Mouse (Mus musculus): ENCODE measurements at regions not wholly inside any gene's neighbourhood (a gene's known extent, or its start where the extent isn't known, plus 50 kb on each side); places are given as distances from the start of the nearest gene placed in this dataset.
"Not testable (repeated sequence)": the region's sequence is repeated elsewhere in the genome, so short reads cannot be mapped to it uniquely, and the experiment has no call there.

DNA sequence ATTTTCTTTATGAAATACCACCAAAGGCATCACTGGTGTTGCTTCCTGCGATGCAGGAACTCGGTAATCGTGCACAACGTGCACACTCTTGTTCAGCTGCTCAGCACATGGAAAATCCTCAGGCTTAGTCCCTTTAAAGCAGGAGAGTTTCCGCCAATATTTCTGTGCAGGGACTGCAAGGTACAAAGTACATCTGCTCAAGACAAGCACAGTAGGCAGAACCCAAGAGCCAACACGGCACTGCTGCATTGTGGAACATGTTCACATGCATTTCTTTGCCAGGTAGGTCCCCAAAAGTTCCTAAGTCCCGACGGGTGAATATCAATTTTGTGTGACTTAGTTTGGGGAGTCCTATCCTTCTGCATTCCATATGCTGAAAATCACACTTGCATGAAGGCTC, 808.0 kb upstream of the Pou3f3 start:
- no peak for DNase-seq (ENCODE audit: low read depth)

DNA sequence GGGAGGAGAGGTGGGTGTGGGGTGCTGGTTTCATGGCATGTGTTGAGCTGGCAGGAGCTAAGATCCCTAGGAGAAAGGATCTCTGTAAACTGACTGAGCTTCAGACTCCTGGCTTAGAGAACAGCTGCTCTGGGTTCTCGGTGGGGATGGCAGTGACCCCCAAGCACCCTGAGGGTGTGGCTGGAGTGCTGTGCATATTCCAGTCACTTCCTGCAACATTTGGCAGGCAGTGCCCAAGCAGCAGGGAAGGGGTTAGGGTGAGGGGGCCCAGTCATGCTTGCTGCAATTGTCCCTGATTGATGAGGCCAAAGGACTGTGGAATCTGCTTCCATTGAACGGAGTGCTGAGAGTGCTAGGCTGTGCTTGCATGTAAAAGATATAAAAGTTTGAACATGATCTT, 807.4 kb upstream of the Pou3f3 start:
- no peak for DNase-seq (ENCODE audit: low read depth)

DNA sequence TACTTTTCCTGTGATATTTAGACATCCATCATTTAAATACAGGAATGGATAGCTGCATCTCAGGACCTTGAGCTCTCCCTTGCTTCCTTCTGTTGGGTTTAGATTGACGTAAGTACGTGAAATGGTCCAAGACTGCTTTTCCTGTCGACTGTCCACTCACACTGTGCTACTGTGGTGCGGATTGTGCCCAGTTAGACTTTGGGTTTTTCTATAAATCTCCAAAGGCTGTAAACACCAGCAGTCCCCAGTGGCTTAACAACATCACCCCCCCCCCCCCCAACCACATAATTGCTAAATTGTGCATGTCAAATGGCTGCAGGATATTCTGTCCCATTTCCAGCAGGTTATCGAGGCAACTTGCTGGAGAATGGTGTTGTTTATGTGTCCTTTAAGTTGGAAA, 806.6 kb upstream of the Pou3f3 start:
- no peak for DNase-seq (ENCODE audit: low read depth)

DNA sequence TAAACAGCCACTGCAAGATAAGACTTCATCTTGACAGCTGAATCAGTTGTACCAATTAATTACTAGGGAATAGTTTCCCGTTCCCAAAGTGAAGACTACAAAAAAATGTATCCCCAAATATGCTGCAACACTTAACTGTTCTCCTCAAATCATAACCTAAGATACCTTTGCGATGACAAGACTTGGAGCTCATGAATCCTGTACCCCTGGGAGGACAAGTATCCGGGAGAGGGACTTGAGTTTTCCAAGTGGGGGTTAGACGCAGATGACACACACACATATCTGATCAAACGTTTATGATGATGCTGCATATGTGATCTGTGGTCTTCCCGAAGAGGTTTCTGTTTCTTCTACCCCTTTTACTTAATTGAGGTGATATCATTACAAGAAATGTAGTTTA, 805.6 kb upstream of the Pou3f3 start:
- no peak for DNase-seq (ENCODE audit: low read depth)

DNA sequence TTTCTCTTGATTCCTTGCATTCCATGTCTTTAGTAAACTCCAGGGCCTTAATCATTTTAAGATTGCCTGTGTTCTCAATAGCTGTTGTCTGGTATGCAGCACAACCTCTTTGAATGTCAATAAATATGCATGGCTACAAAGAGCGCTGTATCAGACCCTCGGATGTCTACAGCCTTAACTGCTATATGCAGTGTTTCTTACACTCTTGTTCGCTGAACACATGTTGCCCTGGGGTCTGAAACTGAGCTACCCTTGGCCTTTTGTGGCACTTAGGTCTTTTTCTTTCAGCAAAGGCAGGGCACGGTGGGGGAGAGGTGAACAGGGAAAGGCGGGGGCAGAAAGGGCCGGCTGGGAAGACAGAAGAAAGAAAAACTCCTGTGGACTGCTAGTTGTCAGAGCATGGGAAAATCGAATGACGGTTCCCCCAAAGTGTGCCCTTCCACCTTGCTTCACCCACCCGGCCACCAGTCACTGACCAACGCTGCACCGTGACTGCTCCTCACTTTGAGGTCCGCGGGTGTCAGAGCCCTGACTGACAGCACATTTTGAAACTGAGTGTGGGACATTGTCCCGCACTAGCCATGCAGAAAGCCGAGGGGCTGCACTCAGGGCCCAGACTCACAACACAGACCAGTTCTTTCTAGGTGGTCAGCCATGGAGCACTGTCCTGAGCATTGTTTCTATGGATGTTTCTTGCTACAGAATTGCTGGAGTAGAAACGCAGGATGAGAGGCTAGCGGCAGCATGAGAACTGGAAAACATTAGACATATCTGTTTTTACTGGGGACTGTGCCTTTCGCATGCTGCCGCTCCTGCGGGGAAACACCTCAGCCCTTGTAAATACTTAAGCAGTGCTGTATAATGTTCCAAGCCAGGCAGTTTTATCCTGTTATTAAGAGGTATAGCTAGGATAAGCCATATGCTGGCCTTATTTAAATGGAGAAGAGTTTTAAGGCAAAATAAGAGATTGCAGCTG, 804.6 kb upstream of the Pou3f3 start:
- DNase-seq (ENCODE audit: low read depth): no peak

DNA sequence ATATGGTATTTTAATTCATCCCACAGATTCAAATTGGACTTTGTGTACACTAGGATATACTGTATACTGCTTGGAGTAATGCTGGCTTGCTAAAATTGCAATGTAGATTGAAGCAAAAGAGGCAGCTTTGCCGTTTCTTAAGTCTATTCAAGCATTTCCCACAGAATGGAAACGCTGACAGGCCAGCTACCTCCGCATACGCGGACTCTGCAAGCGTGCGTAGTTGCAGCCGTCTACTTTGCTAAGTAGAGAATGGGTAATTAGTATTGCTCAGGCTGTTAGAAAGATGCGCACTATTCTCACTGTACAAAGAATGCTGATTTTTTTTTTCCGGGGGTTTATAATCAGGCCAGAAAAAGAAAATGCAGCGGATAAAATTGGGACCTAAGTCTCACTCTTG, 803.8 kb upstream of the Pou3f3 start:
- DNase-seq (ENCODE audit: low read depth): no peak

DNA sequence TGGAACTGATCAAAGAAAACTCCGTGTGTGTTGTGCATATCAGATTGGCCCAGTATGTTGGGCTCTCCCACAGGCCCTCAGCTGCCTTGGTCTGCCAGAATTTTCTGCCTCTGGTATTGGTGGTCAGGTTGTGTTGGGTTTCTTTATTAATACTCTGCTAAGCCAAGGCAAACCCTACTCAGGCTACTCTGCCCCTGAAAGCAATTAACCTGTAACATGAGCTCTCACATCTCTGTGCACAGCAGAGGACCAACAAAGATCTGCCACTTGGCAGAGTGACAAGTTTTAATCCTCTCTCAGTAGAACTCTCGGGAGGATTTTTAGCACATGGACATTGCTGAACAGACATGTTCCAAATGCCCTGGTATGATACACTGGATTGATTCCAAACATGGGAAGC, 803.2 kb upstream of the Pou3f3 start:
- no peak for DNase-seq (ENCODE audit: low read depth)

DNA sequence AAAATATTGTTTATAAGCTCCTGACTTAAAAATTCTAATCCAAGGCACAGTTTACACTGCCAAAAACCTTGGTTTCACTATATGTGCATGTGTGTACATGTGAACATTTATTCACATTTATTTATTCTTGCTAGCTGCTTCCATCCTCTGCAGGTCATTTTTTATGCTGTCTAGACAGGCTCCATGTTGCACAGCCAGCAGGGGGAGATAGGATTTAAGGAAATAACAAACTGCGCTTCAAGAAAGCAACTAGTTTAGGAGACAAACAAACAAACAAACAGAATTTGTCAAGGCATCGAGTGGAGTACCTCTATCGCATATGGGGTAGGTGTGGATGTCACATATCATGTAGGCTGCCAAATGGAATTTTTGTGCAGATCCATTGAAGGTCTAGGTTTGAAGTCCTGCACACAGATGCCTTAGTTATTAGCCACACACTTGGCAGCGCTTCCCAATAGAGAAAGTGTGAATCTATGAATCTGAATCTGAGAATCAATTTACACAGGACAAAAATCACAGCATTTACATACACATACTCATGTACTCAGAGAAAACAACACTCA, 797.7 kb upstream of the Pou3f3 start:
- no peak for DNase-seq (ENCODE audit: low read depth)

DNA sequence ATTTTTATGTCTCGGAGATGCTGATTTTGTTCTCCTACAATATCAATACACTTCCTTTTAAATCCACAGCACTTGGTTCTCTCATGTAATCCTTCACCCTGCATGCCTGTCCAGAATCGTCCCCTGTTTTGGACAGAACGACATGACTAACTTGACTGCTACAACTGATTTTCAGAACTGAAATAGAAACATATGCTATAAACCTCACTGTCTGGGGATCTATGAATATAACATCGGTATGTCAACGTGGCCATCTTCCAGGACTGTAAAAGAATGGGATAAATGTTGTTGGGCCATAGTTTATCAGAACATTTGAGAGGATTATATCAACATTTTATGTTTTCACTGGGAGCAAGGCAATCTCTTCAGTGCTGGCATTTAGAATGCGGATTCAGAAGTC, 795.2 kb upstream of the Pou3f3 start:
- no peak for DNase-seq (ENCODE audit: low read depth)

DNA sequence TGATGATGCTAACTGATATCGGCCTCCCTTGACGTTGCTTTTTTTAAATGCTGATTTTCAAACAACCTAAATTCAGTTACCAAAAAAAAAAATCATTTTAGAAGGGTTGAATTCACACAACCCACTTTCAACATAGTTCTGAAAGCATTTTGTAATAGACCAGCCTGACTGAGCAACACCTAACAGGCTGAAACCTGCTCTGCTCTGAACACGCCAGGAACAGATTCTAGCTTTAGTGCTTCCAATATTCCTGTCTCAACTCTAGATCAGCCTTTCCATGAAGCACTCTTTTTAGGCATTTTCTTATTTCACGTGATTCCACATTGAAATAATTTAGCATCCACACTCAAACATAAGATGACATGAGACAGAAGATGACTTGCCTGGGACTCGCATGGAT, 789.6 kb upstream of the Pou3f3 start:
- DNase-seq (ENCODE audit: low read depth): peak; percentile 41

DNA sequence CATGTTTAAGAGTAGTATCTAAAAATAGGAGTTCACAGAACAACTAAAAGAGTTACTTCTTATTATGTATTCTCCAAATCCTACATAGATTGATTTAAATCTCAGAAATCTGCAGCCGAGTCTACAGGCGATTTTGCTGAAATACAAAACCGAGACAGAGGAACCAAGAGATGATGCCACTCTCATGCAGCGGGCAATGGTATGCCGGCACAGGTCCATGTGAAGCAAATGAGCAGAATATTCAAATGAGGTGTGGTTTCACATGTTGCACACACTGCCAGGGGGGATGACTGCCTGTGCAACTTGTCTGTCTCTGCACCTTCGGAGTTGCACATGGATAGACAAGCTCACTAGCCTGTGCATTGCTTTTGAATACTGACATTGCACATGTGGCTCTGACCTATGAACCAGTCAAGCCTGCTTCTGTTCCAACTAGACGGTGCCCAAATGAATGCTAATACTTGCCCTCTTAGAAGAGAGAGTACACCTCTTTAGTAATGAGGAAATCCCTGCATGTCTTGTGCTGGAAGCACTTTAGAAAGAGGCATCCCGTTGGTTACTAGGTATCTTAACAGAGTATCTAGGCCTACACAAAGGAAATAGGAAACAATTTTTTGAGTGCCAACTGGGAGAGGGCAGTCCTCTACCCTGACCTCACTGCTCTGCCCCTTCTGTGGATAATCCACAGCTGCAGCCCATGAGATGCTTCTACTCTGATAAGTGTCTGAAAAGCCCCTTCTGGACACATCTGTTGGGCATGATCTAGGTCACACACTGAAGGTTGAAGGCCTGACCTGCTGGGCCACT, 787.4 kb upstream of the Pou3f3 start:
- peak; percentile 83 for DNase-seq (ENCODE audit: low read depth)

DNA sequence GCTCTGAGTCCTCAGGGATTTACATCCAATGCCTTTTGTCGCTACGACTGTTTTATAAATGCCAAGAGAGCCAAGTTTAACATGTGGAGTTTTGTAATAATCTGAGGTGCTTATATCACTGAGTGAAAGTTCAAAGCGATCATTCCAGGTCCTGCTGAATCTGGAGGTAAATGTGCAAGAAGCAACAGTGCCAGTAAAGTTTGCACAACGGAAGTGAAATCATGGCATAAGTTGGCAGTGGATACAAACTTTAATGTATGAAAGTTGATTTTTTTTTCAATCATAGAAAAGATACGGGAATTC, 786.8 kb upstream of the Pou3f3 start:
- DNase-seq (ENCODE audit: low read depth): peak; percentile 86

DNA sequence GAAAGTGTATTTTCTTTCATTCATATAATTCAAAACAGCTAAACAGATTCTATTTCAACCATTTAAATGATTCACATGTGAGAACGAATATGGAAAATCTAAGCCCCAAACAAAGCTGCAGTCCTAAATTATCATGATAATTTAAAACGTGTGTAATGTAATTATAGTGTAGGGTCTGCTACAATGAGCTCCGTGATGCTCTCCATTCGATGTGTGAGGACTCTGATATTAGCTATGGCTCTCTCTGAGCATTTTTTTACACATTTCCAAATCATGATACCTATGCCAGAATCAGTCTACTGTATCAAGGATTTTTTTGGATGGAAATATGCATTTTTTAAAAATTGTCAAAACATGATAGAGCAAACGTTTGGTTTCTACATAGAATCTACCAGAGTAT, 785.8 kb upstream of the Pou3f3 start:
- DNase-seq (ENCODE audit: low read depth): no peak

DNA sequence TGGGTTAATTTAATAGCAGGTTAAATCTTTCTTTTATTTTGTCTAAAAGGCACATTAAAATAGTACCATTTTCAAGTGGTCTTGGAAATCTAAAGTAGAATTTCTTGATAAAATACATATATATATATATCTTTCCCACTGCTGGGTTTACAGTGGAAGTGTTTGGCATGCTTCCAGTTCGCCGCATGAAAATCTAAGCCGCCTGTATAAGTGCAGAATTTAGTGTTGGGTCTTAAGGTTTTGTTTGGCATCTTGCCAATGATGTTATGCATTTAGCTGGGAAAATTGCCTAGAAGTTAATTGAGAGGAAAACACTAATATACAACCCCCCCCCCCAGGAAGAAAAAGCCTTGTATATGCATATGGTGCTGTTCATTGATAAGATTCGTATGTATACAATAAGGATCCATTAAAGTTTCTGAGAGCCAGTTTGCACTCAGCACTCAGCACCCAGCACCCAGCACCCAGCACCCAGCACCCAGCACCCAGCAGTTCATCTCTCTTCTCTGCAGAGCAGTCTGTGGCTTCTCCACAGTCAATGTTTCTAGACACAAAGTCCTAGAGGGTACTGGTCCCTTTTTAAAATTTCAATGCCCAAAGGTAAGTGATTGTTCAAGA, 778.7 kb upstream of the Pou3f3 start:
- no peak for DNase-seq (ENCODE audit: low read depth)

DNA sequence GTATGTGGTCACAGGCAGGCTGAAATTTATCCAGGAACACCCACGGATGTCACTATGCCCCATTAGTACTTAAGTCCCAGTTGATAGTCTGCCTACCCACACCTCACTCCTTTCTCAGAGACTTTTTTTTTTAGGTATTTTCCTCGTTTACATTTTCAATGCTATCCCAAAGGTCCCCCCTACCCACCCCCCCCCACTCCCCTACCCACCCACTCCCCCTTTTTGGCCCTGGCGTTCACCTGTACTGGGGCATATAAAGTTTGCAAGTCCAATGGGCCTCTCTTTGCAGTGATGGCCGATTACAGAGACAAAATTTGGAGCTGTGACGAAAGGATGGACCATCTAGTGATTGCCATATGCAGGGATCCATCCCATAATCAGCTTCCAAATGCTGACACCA, 777.8 kb upstream of the Pou3f3 start:
- not testable (repeated sequence) for DNase-seq (ENCODE audit: low read depth)

DNA sequence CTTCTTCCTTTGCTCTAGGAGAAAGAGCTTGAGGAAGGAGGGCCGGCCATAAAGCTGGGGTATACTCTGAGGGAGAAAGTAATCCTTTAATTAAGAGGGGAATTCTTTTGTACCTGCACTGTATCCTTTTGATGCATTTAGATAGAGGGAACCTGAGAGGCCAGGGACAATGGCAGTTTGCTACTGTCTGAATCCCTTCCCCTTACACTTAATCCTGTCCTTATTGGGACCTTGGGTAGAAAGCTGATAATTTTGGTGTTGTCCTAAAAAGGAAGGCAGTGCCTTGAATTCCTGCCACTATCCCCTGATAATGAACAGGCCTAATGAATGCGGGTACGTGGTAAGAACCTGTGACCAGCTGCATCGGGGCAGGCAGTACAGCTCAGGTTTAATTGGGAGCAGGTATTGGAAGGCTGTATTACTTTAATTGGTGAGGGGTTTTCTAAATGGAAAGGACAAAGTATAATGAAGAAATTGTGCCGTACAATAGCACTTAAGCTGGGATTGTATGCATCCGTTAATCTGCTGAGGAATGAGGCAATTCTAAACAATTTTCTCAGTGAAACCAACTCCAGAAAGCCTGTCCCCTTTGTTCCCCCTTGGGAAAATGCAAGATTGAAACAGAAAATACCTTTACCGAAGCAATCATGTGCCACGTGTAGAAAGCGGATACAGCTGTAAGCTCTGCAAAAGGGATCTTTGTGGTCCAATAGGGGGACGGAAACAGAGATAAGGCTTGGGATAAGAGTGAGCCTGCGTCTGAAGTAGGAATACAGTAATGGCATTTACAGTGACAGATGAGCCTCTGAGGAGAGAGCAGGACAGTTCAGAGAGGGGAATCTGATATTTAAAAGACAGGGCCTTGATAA, 776.9 kb upstream of the Pou3f3 start:
- no peak for DNase-seq (ENCODE audit: low read depth)

DNA sequence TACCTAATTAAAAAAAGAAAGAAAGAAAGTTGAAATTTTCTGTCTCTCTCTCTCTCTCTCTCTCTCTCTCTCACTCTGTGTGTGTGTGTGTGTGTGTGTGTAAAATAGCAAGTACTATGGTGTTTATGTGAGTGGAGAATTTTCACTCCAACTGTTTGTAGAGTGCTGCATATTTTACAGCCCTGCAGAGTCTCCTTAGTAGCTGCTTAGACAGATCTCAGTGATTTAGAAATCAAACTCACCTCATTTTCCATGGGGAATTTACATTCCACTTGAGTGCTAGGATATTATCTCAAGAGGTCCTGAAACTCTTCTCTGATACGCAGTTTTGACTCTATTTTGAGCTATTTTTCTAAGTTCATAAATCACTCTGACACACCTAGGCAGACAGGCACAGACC, 761.8 kb upstream of the Pou3f3 start:
- DNase-seq (ENCODE audit: low read depth): no peak

DNA sequence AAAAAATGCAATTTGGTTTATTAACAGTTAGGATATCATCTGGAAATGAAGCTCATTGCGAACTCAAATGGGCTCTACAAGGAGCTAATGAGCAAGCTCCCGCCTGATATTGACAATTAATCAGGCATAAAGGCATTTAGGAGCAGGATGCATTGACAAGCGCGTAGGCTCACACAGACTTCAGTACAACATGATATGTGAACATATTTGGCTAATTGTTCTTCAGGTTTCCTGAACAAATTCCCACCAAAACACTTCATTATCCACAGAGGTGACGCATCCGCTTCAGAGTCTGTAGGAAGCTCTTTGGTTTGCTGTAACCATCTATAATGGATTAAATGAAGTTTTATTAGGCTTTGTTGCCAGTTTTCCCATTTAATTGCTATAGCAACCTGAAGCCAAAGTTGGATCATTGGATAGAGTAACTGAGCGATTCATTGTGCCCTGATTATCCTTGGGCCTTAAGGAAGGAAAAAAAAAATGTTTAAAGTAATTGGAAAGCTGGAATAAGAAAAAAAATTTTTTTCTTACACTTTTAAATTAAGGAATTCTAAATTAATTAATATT, 759.6 kb upstream of the Pou3f3 start:
- DNase-seq (ENCODE audit: low read depth): no peak

DNA sequence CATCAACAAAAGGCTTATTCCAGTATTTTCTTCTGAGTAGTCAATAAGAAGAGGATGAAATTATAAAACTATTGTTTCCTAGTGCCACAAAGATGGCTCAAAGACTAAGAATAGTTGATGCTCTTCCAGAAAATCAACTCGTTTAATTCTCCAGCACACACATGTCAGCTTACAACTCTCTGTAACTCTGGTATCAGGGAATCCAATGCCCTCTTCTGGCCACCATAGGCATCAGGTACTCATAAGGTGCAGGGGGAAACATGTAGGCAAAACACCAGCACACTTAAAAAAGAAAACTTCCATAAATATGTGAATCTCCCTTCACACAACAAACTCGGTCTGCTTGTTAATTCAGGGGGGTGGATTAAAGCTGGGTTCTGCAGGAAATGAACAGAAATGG, 734.6 kb upstream of the Pou3f3 start:
- no peak for DNase-seq (ENCODE audit: low read depth)

DNA sequence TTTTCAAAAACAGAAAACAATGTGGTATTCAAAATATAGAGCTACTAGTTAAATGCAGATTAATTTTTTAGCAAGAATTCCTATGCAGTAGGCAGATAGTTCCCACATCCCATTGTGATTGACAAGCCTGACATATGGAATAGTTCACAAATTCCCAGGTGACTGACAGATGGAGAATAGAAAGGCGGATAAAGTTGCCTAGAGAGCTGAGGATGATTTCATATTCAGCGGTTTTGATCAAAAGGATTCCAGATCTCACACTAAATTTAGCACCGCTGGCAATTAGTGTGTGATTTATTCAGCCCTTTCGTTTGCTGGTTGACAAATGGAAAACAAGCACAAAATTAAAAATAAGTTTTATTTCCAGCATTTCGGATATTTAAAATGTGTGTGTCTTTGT, 714.0 kb upstream of the Pou3f3 start:
- DNase-seq (ENCODE audit: low read depth): no peak

DNA sequence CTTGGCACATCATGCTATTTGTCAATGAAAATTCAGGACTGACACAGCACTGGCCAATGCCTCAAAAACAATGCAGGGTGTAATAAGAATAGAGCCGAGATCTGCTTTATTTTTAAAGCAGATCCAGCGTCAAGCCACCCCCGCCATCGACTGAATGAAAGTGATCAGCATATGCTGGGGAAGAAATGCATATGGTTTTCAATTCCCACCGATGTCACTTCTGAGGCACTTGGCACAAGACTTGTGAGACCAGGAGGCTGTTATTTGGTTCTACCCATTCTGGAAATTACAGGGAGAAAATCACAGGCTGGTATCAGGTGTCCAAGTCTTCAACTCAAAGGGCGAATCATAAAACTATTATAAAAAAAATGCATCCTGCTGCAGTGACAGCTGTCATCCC, 689.3 kb upstream of the Pou3f3 start:
- DNase-seq (ENCODE audit: low read depth): no peak
